Mouse (Mus musculus) olfactory bulb, adult 2 months (tissue): ENCODE results near the gene Cars2. TPM values are rescaled to one million over a fixed set of nuclear protein-coding genes. Genes with fewer than 3 reads are reported as not detected.

Experiments used
- H3K27ac ChIP-seq: fragments of 200-500 bp; 2 replicates; pipeline ENCODE4 v1.5.1; 2012; ENCODE audit warnings: low read depth, low read length; ENCODE audit not compliant: insufficient read depth
- H3K4me1 ChIP-seq: fragments of 200-500 bp; 2 replicates; pipeline ENCODE4 v1.6.1; 2012; ENCODE audit warnings: low read length; ENCODE audit not compliant: control insufficient read depth, insufficient read depth
- H3K4me3 ChIP-seq: fragments of 200-500 bp; 2 replicates; pipeline ENCODE4 v1.5.1; 2012; ENCODE audit warnings: mild to moderate bottlenecking, low read depth, low read length, moderate library complexity; ENCODE audit not compliant: insufficient read depth
- CTCF ChIP-seq: fragments of 200-500 bp; IDR thresholded peaks from 2 replicates; pipeline ENCODE4 v1.5.1; 2012; ENCODE audit warnings: low read depth, mild to moderate bottlenecking, low read length, moderate library complexity; ENCODE audit not compliant: insufficient read depth
- POLR2A ChIP-seq: fragments of 200-500 bp; IDR thresholded peaks from 2 replicates; pipeline ENCODE4 v1.6.1; 2012; ENCODE audit warnings: mild to moderate bottlenecking, low read depth, low read length, moderate library complexity; ENCODE audit not compliant: insufficient read depth
- WGBS: fragments of 180-500 bp; shearing (Covaris S2); methylation state at CpG from one replicate; pipeline ENCODE4 v1.1.7; 2018; 5-methylcytosine and 5-hydroxymethylcytosine counted together
- polyA plus RNA-seq: library from polyadenylated mRNA; stranded (reverse); fragments of >200 nt; gene quantifications from 2 replicates; pipeline ENCODE4 v1.2.4, GENCODE M21; 2012; ENCODE audit warnings: low replicate concordance; ENCODE audit not compliant: missing spikeins, insufficient read depth, insufficient read length

Cars2 gene
- polyA plus RNA-seq, 1 experiment: not detected

- TF ChIP-seq POLR2A: no peak
- no peak for TF ChIP-seq CTCF
- H3K4me1 ChIP-seq: no peaks in the 10 kb centered on the region
- no peak overlapping the region for H3K4me3 ChIP-seq
- no peak overlapping the region for H3K27ac ChIP-seq
- 84% methylated on average over 11 of the region's 11 CpGs for WGBS
These were observed 31.9 kb downstream of the Cars2 start for GRCm38 (mm10) chr8:11518676-11519075.

- Histone ChIP-seq H3K4me1 (no peaks in the 10 kb centered on the region), H3K4me3 (no peak overlapping the region), H3K27ac (no peak overlapping the region)
- WGBS: 87% methylated on average over 6 of the region's 6 CpGs
- no peak for TF ChIP-seq POLR2A
- TF ChIP-seq CTCF: no peak
These were observed 32.6 kb downstream of the Cars2 start for GRCm38 (mm10) chr8:11518056-11518396.

- no peak overlapping the region for H3K27ac ChIP-seq
- WGBS: 90% methylated on average over 16 of the region's 16 CpGs
- H3K4me3 ChIP-seq: no peak overlapping the region
- H3K4me1 ChIP-seq: no peaks in the 10 kb centered on the region
- TF ChIP-seq POLR2A (no peak), CTCF (no peak)
These were observed 33.1 kb downstream of the Cars2 start for GRCm38 (mm10) chr8:11517366-11518055.

- Histone ChIP-seq H3K4me1 (peaks cover 5% of the 10 kb centered on the region; the same call in 1 of the 2 replicates), H3K27ac (no peak overlapping the region), H3K4me3 (no peak overlapping the region)
- TF ChIP-seq POLR2A: no peak
- no peak for TF ChIP-seq CTCF
- 94% methylated on average over 9 of the region's 9 CpGs for whole genome bisulfite sequencing
These were observed 34.3 kb downstream of the Cars2 start for GRCm38 (mm10) chr8:11516292-11516691.

- Histone ChIP-seq H3K4me1 (peaks cover 5% of the 10 kb centered on the region; the same call in 1 of the 2 replicates), H3K27ac (no peak overlapping the region), H3K4me3 (no peak overlapping the region)
- WGBS: 90% methylated on average over 5 of the region's 5 CpGs
- no peak for TF ChIP-seq CTCF
- TF ChIP-seq POLR2A: no peak
These were observed 37.3 kb downstream of the Cars2 start for GRCm38 (mm10) chr8:11513247-11513646.

- WGBS: 92% methylated on average over 9 of the region's 9 CpGs
These were observed 37.9 kb downstream of the Cars2 start for GRCm38 (mm10) chr8:11512711-11513110.

GRCm38 (mm10) chr8:11510971-11511370 is 39.6 kb downstream of the Cars2 start:
- H3K4me3 ChIP-seq: no peak overlapping the region
- H3K27ac ChIP-seq: no peak overlapping the region
- WGBS: 56% methylated on average over 5 of the region's 5 CpGs
- H3K4me1 ChIP-seq: peaks cover 10% of the 10 kb centered on the region
- TF ChIP-seq CTCF: no peak
- TF ChIP-seq POLR2A: no peak

More at GRCm38 (mm10) chr8:11512711-11513110, 37.9 kb downstream of the Cars2 start:
- Histone ChIP-seq H3K4me3 (no peak overlapping the region), H3K4me1 (peaks cover 7% of the 10 kb centered on the region; the same call in 1 of the 2 replicates), H3K27ac (no peak overlapping the region)
- TF ChIP-seq POLR2A (no peak), CTCF (no peak)

- no peak overlapping the region for H3K27ac ChIP-seq
- H3K4me3 ChIP-seq: no peak overlapping the region
- WGBS: 86% methylated on average over 10 of the region's 10 CpGs
- TF ChIP-seq CTCF (no peak), POLR2A (no peak)
- H3K4me1 ChIP-seq: peaks cover 16% of the 10 kb centered on the region
These were observed 41.7 kb downstream of the Cars2 start for GRCm38 (mm10) chr8:11508880-11509279.

- H3K4me3 ChIP-seq: no peak overlapping the region
- WGBS: 67% methylated on average over 6 of the region's 6 CpGs
- H3K4me1 ChIP-seq: peaks cover 16% of the 10 kb centered on the region
- TF ChIP-seq POLR2A (no peak), CTCF (no peak)
- H3K27ac ChIP-seq: no peak overlapping the region
These were observed 43.8 kb downstream of the Cars2 start for GRCm38 (mm10) chr8:11506802-11507201.

- WGBS: 73% methylated on average over 14 of the region's 14 CpGs
- no peak overlapping the region for H3K4me3 ChIP-seq
- TF ChIP-seq POLR2A (no peak), CTCF (no peak)
- no peak overlapping the region for H3K27ac ChIP-seq
- peaks cover 11% of the 10 kb centered on the region for H3K4me1 ChIP-seq
These were observed 44.5 kb downstream of the Cars2 start for GRCm38 (mm10) chr8:11506074-11506473.
